Mouse (Mus musculus): ENCODE results near the gene Smox. TPM values are rescaled to one million over a fixed set of nuclear protein-coding genes. Genes with fewer than 3 reads are reported as not detected.
"Not testable (repeated sequence)": the region's sequence is repeated elsewhere in the genome, so short reads cannot be mapped to it uniquely, and the experiment has no call there.

Smox gene
- total and polyA plus RNA-seq, 2 experiments from 2014 or later: 65.6 to 77.6 TPM

DNA sequence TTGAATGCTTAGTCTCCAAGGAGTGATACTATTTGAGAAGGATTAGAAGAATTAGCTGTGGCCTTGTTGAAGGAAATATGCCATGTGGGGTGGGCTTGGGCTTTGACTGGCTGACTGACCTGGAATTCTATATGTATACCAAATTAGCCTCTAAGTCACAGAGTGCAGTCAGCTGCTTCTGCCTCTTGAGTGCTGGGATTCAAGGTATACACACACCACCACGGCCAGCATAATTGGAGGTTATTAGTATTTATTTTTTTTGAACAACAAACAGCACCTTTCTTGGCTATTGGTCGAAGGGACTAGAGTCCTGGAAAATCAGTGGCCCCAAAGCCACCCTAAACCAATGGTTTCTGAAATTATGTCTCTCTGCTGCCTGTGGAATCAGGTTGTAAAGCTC, 24.6 kb upstream of the Smox start:
- no peaks in the 10 kb centered on the region for H3K36me3 ChIP-seq (ENCODE audit: insufficient read depth, low read length)
- WGBS: 78% methylated on average over 2 of the region's 2 CpGs
- H3K9ac ChIP-seq (replicated peaks; ENCODE audit: low read length, poor library complexity, severe bottlenecking): no peak overlapping the region
- no peak for TF ChIP-seq CTCF (IDR thresholded peaks at IDR 0.05)
- ATAC-seq (ENCODE audit: low FRiP score) (no peak), DNase-seq (ENCODE audit: low spot score) (no peak)
- H3K27ac ChIP-seq (ENCODE audit: low read depth, low read length): no peak overlapping the region
- H3K27me3 ChIP-seq (ENCODE audit: insufficient read depth, low read length): no peaks in the 10 kb centered on the region
- no peaks in the 10 kb centered on the region for H3K4me1 ChIP-seq (ENCODE audit: insufficient read depth, low read length)
- H3K4me2 ChIP-seq (ENCODE audit: low read depth, low read length, poor library complexity, severe bottlenecking): no peak overlapping the region
- no peaks in the 10 kb centered on the region for H3K9me3 ChIP-seq (ENCODE audit: low read length)
- no peak overlapping the region for H3K4me3 ChIP-seq (ENCODE audit: low read depth, low read length)

DNA sequence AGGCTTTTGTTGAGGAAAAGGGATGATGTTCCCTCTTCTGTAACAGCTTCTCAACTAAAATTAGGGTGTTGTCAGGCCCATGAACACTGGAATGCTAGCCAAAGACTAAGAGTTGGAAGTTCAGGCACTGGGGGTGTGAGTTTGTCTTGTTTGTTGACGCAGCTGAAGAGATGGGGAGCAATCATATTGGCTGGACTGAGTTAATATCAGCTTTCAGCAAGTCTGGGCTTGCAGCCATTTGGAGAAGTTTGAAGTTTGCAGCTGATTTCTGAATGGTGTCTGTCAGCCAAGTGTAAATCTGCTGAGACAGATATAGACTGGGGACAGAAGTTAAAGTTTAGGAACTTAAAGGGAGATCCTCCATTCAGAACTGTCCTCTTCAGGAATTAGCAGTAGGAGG, 21.4 kb upstream of the Smox start:
- Histone ChIP-seq H3K4me2 (ENCODE audit: low read depth, low read length, poor library complexity, severe bottlenecking) (no peak overlapping the region), H3K9ac (replicated peaks; ENCODE audit: low read length, poor library complexity, severe bottlenecking) (no peak overlapping the region), H3K27ac (ENCODE audit: low read depth, low read length) (no peak overlapping the region), H3K27me3 (ENCODE audit: insufficient read depth, low read length) (no peaks in the 10 kb centered on the region), H3K4me3 (ENCODE audit: low read depth, low read length) (no peak overlapping the region), H3K9me3 (ENCODE audit: low read length) (no peaks in the 10 kb centered on the region), H3K36me3 (ENCODE audit: insufficient read depth, low read length) (no peaks in the 10 kb centered on the region), H3K4me1 (ENCODE audit: insufficient read depth, low read length) (no peaks in the 10 kb centered on the region)
- ATAC-seq (ENCODE audit: low FRiP score) (no peak), DNase-seq (ENCODE audit: low spot score) (peak; percentile 21)
- 61% methylated on average over 1 of the region's 1 CpGs for WGBS
- no peak for TF ChIP-seq CTCF (IDR thresholded peaks at IDR 0.05)

DNA sequence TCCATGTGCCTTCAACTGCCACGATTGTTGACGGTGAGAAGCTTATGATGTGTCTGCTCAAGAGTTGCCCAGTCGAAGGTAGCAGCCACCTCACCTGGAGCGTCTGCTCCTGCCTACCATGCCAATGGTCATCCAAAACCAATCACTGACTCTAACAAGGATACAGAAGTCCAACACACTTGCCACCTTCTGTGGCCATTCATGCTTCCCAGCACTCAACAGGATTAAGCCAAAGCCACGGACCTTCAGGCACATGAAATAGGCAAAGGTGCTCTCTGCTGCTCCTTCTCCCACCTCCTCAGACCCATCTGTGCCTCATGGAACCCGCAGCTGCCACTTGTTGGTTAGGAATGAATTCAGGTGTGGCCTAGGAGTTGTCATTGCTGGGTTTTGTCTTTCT, 17.5 kb upstream of the Smox start:
- 84% methylated on average over 6 of the region's 6 CpGs for WGBS

DNA sequence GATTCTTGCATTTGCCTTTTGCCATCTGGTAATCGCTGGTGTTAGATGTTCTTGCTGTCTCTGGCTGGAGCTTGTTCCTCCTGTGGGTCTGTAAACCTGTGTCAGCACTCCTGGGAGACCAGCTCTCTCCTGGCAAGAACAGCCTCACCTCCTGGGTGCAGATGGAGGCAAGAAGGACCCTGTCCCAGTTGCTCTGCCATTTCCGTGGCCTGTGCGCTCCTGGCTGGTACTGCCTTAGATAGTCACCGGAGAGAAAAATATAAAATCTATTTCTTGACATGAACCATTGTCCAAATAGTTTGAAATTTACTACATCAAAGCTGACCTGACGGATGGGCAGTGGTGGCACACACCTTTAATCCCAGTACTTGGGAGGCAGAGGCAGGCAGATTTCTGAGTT, 14.2 kb upstream of the Smox start:
- H3K9ac ChIP-seq (replicated peaks; ENCODE audit: low read length, poor library complexity, severe bottlenecking); H3K27me3 ChIP-seq (ENCODE audit: insufficient read depth, low read length); DNase-seq (ENCODE audit: low spot score); H3K9me3 ChIP-seq (ENCODE audit: low read length); H3K4me3 ChIP-seq (ENCODE audit: low read depth, low read length); H3K27ac ChIP-seq (ENCODE audit: low read depth, low read length); ATAC-seq (ENCODE audit: low FRiP score); H3K36me3 ChIP-seq (ENCODE audit: insufficient read depth, low read length); H3K4me1 ChIP-seq (ENCODE audit: insufficient read depth, low read length); H3K4me2 ChIP-seq (ENCODE audit: low read depth, low read length, poor library complexity, severe bottlenecking): not testable (repeated sequence)
- 96% methylated on average over 5 of the region's 5 CpGs for WGBS

More for the DNA sequence above, 17.5 kb upstream of the Smox start:
- H3K36me3 ChIP-seq (ENCODE audit: insufficient read depth, low read length): no peaks in the 10 kb centered on the region
- DNase-seq (ENCODE audit: low spot score): no peak
- no peak for TF ChIP-seq CTCF (IDR thresholded peaks at IDR 0.05)
- H3K9me3 ChIP-seq (ENCODE audit: low read length): no peaks in the 10 kb centered on the region
- ATAC-seq (ENCODE audit: low FRiP score): no peak
- no peaks in the 10 kb centered on the region for H3K27me3 ChIP-seq (ENCODE audit: insufficient read depth, low read length)
- H3K9ac ChIP-seq (replicated peaks; ENCODE audit: low read length, poor library complexity, severe bottlenecking): no peak overlapping the region
- no peak overlapping the region for H3K4me2 ChIP-seq (ENCODE audit: low read depth, low read length, poor library complexity, severe bottlenecking)
- no peak overlapping the region for H3K27ac ChIP-seq (ENCODE audit: low read depth, low read length)
- H3K4me3 ChIP-seq (ENCODE audit: low read depth, low read length): no peak overlapping the region
- no peaks in the 10 kb centered on the region for H3K4me1 ChIP-seq (ENCODE audit: insufficient read depth, low read length)

DNA sequence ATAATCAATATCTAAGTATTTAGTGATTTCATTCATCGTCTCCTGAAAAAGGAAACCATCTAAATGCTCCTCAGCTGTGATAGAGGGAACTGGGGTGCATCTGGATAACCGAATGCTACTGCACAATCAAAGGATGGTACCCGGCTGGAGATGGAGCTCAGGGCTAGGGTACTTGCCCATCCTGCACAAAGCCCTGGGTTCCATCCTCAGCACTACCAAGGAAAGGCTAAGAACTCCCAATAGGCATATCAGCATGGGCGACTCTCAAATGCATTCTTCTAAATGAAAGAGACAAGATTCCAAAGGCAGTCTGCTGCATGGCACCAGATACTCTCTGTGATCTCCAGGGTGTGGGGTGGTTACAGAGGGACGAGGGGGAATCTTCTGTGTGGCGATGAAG, 13.4 kb upstream of the Smox start:
- ATAC-seq (ENCODE audit: low FRiP score) (no peak), DNase-seq (ENCODE audit: low spot score) (no peak)
- no peak for TF ChIP-seq CTCF (IDR thresholded peaks at IDR 0.05)
- Histone ChIP-seq H3K4me2 (ENCODE audit: low read depth, low read length, poor library complexity, severe bottlenecking) (no peak overlapping the region), H3K9ac (replicated peaks; ENCODE audit: low read length, poor library complexity, severe bottlenecking) (no peak overlapping the region), H3K4me3 (ENCODE audit: low read depth, low read length) (no peak overlapping the region), H3K9me3 (ENCODE audit: low read length) (no peaks in the 10 kb centered on the region), H3K27ac (ENCODE audit: low read depth, low read length) (no peak overlapping the region), H3K27me3 (ENCODE audit: insufficient read depth, low read length) (no peaks in the 10 kb centered on the region), H3K36me3 (ENCODE audit: insufficient read depth, low read length) (no peaks in the 10 kb centered on the region), H3K4me1 (ENCODE audit: insufficient read depth, low read length) (no peaks in the 10 kb centered on the region)
- WGBS: 88% methylated on average over 6 of the region's 6 CpGs

DNA sequence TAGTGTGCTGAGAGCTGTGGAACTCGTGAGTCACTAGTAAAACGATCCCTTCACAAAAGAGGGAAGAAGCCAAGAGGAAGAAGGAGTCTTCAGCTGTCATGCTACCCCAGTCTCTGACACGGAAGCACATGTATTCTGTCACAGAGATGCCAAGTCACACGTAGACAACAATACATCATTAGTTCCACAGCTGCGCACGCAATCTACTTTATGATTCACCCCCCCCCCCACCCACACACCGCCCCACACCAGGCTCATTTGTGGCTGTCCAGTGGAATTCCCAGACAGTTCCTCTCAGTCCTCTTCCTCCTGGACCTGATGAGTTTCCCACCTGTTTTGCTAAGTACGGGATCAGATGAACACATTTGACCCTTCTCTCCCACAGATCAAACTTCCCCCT, 12.9 kb upstream of the Smox start:
- Histone ChIP-seq H3K27me3 (ENCODE audit: insufficient read depth, low read length) (no peaks in the 10 kb centered on the region), H3K4me1 (ENCODE audit: insufficient read depth, low read length) (no peaks in the 10 kb centered on the region), H3K4me2 (ENCODE audit: low read depth, low read length, poor library complexity, severe bottlenecking) (no peak overlapping the region), H3K4me3 (ENCODE audit: low read depth, low read length) (no peak overlapping the region), H3K36me3 (ENCODE audit: insufficient read depth, low read length) (no peaks in the 10 kb centered on the region), H3K27ac (ENCODE audit: low read depth, low read length) (no peak overlapping the region), H3K9ac (replicated peaks; ENCODE audit: low read length, poor library complexity, severe bottlenecking) (no peak overlapping the region), H3K9me3 (ENCODE audit: low read length) (no peaks in the 10 kb centered on the region)
- no peak for DNase-seq (ENCODE audit: low spot score)
- WGBS: 81% methylated on average over 8 of the region's 8 CpGs
- no peak for TF ChIP-seq CTCF (IDR thresholded peaks at IDR 0.05)
- no peak for ATAC-seq (ENCODE audit: low FRiP score)

DNA sequence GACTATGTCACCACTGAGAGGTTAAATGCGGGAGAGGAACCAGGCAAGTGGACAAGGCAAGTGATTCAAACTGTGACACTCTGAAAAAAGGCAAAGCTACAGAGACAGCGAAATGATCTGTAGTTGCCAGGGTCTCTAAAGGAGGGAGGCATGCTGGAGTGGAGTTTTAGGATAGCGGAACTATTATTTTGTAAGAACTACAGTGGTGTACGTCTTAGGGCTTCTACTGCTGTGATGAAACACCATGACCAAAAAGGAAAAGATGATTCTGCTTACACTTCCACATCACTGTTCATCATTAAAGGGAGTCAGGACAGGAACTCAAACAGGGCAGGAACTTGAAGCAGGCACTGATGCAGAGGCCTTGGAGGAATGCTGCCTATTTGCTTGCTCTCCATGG, 12.4 kb upstream of the Smox start:
- ATAC-seq (ENCODE audit: low FRiP score): no peak
- no peaks in the 10 kb centered on the region for H3K9me3 ChIP-seq (ENCODE audit: low read length)
- TF ChIP-seq CTCF (IDR thresholded peaks at IDR 0.05): no peak
- H3K36me3 ChIP-seq (ENCODE audit: insufficient read depth, low read length): no peaks in the 10 kb centered on the region
- no peak overlapping the region for H3K4me2 ChIP-seq (ENCODE audit: low read depth, low read length, poor library complexity, severe bottlenecking)
- H3K27ac ChIP-seq (ENCODE audit: low read depth, low read length): no peak overlapping the region
- no peak overlapping the region for H3K4me3 ChIP-seq (ENCODE audit: low read depth, low read length)
- no peaks in the 10 kb centered on the region for H3K4me1 ChIP-seq (ENCODE audit: insufficient read depth, low read length)
- H3K27me3 ChIP-seq (ENCODE audit: insufficient read depth, low read length): no peaks in the 10 kb centered on the region
- no peak overlapping the region for H3K9ac ChIP-seq (replicated peaks; ENCODE audit: low read length, poor library complexity, severe bottlenecking)
- WGBS: 89% methylated on average over 4 of the region's 4 CpGs
- no peak for DNase-seq (ENCODE audit: low spot score)

All from midbrain, postnatal 0 days (tissue).